Comparison of ENCODE assay signal across 10 mouse cellular contexts in the genomic region with DNA sequence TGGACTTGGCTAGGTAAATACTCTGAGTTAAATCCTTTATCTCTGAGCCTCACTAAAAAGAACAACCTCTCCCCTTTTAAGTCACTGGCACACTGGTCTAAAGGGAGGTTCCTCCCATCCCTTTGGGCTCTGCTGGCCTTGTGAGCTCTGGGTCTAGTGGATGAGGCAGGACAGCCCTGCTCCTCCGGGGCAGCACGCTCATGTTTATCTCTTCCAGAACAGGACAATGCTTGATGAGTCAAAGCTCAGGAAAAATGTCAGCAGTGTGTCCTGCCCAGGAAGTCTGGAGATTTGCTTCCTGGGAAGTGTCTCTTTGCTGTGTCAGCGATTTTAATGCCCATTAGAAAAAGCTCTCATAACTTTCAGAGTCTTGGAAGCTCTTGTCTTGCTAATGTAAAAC.
DNase-seq lines count a peak whose midpoint lies in the region; ATAC-seq and TF ChIP-seq lines count a peak whose summit lies in the region.
"Had no signal": no experiment of that assay in that cellular context is flagged by ENCODE, and none has a peak within 500 bp of the region (broad histone marks: within the 10 kb centered on the region; RNA-seq: fewer than 3 reads in every experiment).

No protein-coding gene starts in this region.

- H3K9ac ChIP-seq in limb, embryonic 14.5 days (ENCODE audit: low read depth, low read length, severe bottlenecking): no peak overlapping the region
- H3K9ac ChIP-seq in stomach, embryonic 16.5 days (ENCODE audit: low read length): no peak overlapping the region
- H3K9ac ChIP-seq: hindbrain, embryonic 14.5 days had no signal

- H3K9me3 ChIP-seq in limb, embryonic 14.5 days (ENCODE audit: control insufficient read depth, low read length): no peaks in the 10 kb centered on the region
- no peaks in the 10 kb centered on the region for H3K9me3 ChIP-seq in stomach, embryonic 16.5 days (replicated peaks; ENCODE audit: control insufficient read depth, low read length)

- no peak overlapping the region for H3K4me2 ChIP-seq in limb, embryonic 14.5 days (replicated peaks; ENCODE audit: low read depth, low read length, severe bottlenecking)
- H3K4me2 ChIP-seq in stomach, embryonic 16.5 days (ENCODE audit: low read depth, low read length): no peak overlapping the region
- H3K4me2 ChIP-seq: hindbrain, embryonic 14.5 days had no signal

- peak overlapping the region; percentile 58 for H3K27ac ChIP-seq in gastrocnemius, adult 2 months
- 0 out of 2 replicates have a peak overlapping the region, but pooled peaks have one; percentile 13 for H3K27ac ChIP-seq in limb, embryonic 14.5 days (replicated peaks; ENCODE audit: low read depth, low read length)
- peak overlapping the region; percentile 84 for H3K27ac ChIP-seq in stomach, embryonic 16.5 days (ENCODE audit: low read length)

- intact Hi-C loops in gastrocnemius, adult 2 months (cut with DNase I): no loop called here

- no peak overlapping the region for H3K4me3 ChIP-seq in gastrocnemius, adult 2 months
- H3K4me3 ChIP-seq in lung, adult 2 months (replicated peaks; ENCODE audit: extremely low read depth, low read depth, low read length): no peak overlapping the region
- no peak overlapping the region for H3K4me3 ChIP-seq in limb, embryonic 14.5 days (replicated peaks; ENCODE audit: low read length)
- no peak overlapping the region for H3K4me3 ChIP-seq in stomach, embryonic 16.5 days (replicated peaks; ENCODE audit: low read length)

- peaks cover 7% of the 10 kb centered on the region; the same call in 1 of the 2 replicates for H3K4me1 ChIP-seq in lung, adult 2 months (ENCODE audit: control insufficient read depth, insufficient read depth, low read length)
- peaks cover 27% of the 10 kb centered on the region for H3K4me1 ChIP-seq in limb, embryonic 14.5 days (ENCODE audit: control insufficient read depth, insufficient read depth, low read length)
- peaks cover 26% of the 10 kb centered on the region for H3K4me1 ChIP-seq in stomach, embryonic 16.5 days (ENCODE audit: control insufficient read depth, insufficient read depth, low read length)

- WGBS in lung, adult 2 months: 40% methylated on average over 3 of the region's 3 CpGs
- WGBS in limb, embryonic 14.5 days: 48% methylated on average over 3 of the region's 3 CpGs
- 26% methylated on average over 3 of the region's 3 CpGs for WGBS in stomach, embryonic 16.5 days

- peak; percentile 32 for DNase-seq in gastrocnemius, adult 2 months
- DNase-seq in gastrocnemius, postnatal 10 days: no peak
- peak; percentile 33 to 64 for DNase-seq in lung, adult 18-20 months
- DNase-seq in lung, adult 2 months: no peak
- no peak for DNase-seq in limb, embryonic 14.5 days (ENCODE audit: low spot score)
- DNase-seq in layer of hippocampus, adult 9-10 months (ENCODE audit: low spot score): no peak
- DNase-seq: thymus, adult 18-20 months had no signal

- ATAC-seq in limb, embryonic 14.5 days (ENCODE audit: low FRiP score, low read depth): no peak
- ATAC-seq in stomach, embryonic 16.5 days (ENCODE audit: insufficient read depth, low FRiP score): no peak
- ATAC-seq in monocyte, adult 5-6 weeks (replicated peaks; ENCODE audit: insufficient number of reproducible peaks, low FRiP score, low TSS enrichment, poor library complexity, severe bottlenecking): no peak

- TF ChIP-seq CTCF in gastrocnemius, adult 2 months (IDR thresholded peaks at IDR 0.05): no peak
- TF ChIP-seq CTCF in lung, adult 2 months (IDR thresholded peaks at IDR 0.05; ENCODE audit: insufficient read depth, low read length): no peak

- TF ChIP-seq POLR2A in lung, adult 2 months (IDR thresholded peaks at IDR 0.05; ENCODE audit: borderline replicate concordance, extremely low read depth, low read depth, low read length): no peak
- no peak for TF ChIP-seq POLR2A in limb, embryonic 14.5 days (IDR thresholded peaks at IDR 0.05; ENCODE audit: borderline replicate concordance, extremely low read depth, insufficient read depth, insufficient read length)

- H3K36me3 ChIP-seq in limb, embryonic 14.5 days (ENCODE audit: control insufficient read depth, insufficient read depth, low read length): peaks cover 26% of the 10 kb centered on the region
- no peaks in the 10 kb centered on the region; the same call in 1 of the 2 replicates for H3K36me3 ChIP-seq in stomach, embryonic 16.5 days (ENCODE audit: control insufficient read depth, insufficient read depth, low read length)

- H3K27me3 ChIP-seq in limb, embryonic 14.5 days (ENCODE audit: control insufficient read depth, insufficient read depth, low read length): no peaks in the 10 kb centered on the region
- no peaks in the 10 kb centered on the region for H3K27me3 ChIP-seq in stomach, embryonic 16.5 days (ENCODE audit: control insufficient read depth, insufficient read depth, low read length)

Comparison
In these comparisons a context has a peak if more than half of its experiments do, and no peak if none do; other contexts are left out.
1. DNase-seq: peak in gastrocnemius, adult 2 months (single experiment) and lung, adult 18-20 months (2 of 2); none in gastrocnemius, postnatal 10 days (single experiment), lung, adult 2 months (single experiment), limb, embryonic 14.5 days (single experiment) and layer of hippocampus, adult 9-10 months (single experiment).
2. H3K27ac ChIP-seq: peak in every context shown above with its lines; median percentile 84 in stomach, embryonic 16.5 days; 58 in gastrocnemius, adult 2 months; 13 in limb, embryonic 14.5 days.